ENCODE assay signal across 9 mouse cellular contexts in genomic region chr11:110483165-110483564, GRCm38 (mm10).
A peak's percentile ranks its signal among the peaks of the same experiment; 100 is the strongest.
DNase-seq lines count a peak whose midpoint lies in the region; ATAC-seq and TF ChIP-seq lines count a peak whose summit lies in the region.
"Had no signal": no experiment of that assay in that cellular context is flagged by ENCODE, and none has a peak within 500 bp of the region (broad histone marks: within the 10 kb centered on the region; RNA-seq: fewer than 3 reads in every experiment).

No protein-coding gene starts in this region.

- H3K9ac ChIP-seq in hindbrain, embryonic 11.5 days (ENCODE audit: low read depth, low read length): no peak overlapping the region
- no peak overlapping the region for H3K9ac ChIP-seq in hindbrain, embryonic 12.5 days
- H3K9ac ChIP-seq in liver, adult 2 months (ENCODE audit: low read depth, low read length): no peak overlapping the region
- H3K9ac ChIP-seq: embryonic facial prominence, embryonic 13.5 days had no signal

- peak; percentile 40 for TF ChIP-seq CTCF in liver, adult 2 months (IDR thresholded peaks at IDR 0.05; ENCODE audit: low read depth, low read length)

- H3K36me3 ChIP-seq in hindbrain, embryonic 11.5 days (ENCODE audit: control insufficient read depth, insufficient read depth, low read length): no peaks in the 10 kb centered on the region
- H3K36me3 ChIP-seq in hindbrain, embryonic 12.5 days: no peaks in the 10 kb centered on the region
- peaks cover 3% of the 10 kb centered on the region; the same call in 1 of the 2 replicates for H3K36me3 ChIP-seq in liver, adult 2 months (ENCODE audit: control insufficient read depth, insufficient read depth, low read length)

- no peak overlapping the region for H3K27ac ChIP-seq in hindbrain, embryonic 11.5 days (ENCODE audit: low read depth, low read length)
- H3K27ac ChIP-seq in hindbrain, embryonic 12.5 days: no peak overlapping the region
- H3K27ac ChIP-seq in liver, adult 2 months (replicated peaks; ENCODE audit: insufficient read depth, low read depth, low read length): no peak overlapping the region
- H3K27ac ChIP-seq: embryonic facial prominence, embryonic 13.5 days had no signal

- peak; percentile 79 for DNase-seq in hindbrain, embryonic 11.5 days (ENCODE audit: low spot score)
- peak; percentile 74 for DNase-seq in CD4-positive, CD25-positive, alpha-beta regulatory T cell, adult 2 months (ENCODE audit: low read depth, low spot score)
- DNase-seq in adrenal gland, adult 2 months: peak; percentile 53
- DNase-seq in heart, adult 8-10 months (ENCODE audit: low spot score): peak; percentile 51
- peak; percentile 74 for DNase-seq in liver, adult 2 months (ENCODE audit: extremely low read depth, low read depth, low spot score)
- DNase-seq in retina, embryonic 14.5 days (ENCODE audit: low spot score): peak; percentile 91
- DNase-seq in right cerebral cortex, postnatal 36 days (ENCODE audit: low spot score in 2 of 2): no peak

- H3K4me1 ChIP-seq in hindbrain, embryonic 11.5 days (replicated peaks; ENCODE audit: control insufficient read depth, insufficient read depth, low read length): peaks cover 8% of the 10 kb centered on the region; the same call in 1 of the 2 replicates
- peaks cover 22% of the 10 kb centered on the region for H3K4me1 ChIP-seq in hindbrain, embryonic 12.5 days
- peaks cover 15% of the 10 kb centered on the region for H3K4me1 ChIP-seq in liver, adult 2 months (ENCODE audit: control insufficient read depth, insufficient read depth, low read length)

- no peak for ATAC-seq in hindbrain, embryonic 11.5 days (ENCODE audit: low FRiP score)
- ATAC-seq in hindbrain, embryonic 12.5 days (ENCODE audit: low FRiP score): no peak

- TF ChIP-seq POLR2A in liver, adult 2 months (IDR thresholded peaks at IDR 0.05; ENCODE audit: extremely low read depth, insufficient read depth, low read length): no peak

- H3K4me2 ChIP-seq in hindbrain, embryonic 11.5 days (replicated peaks; ENCODE audit: low read depth, low read length): no peak overlapping the region
- no peak overlapping the region for H3K4me2 ChIP-seq in hindbrain, embryonic 12.5 days (replicated peaks)
- H3K4me2 ChIP-seq: embryonic facial prominence, embryonic 13.5 days had no signal

- no peak overlapping the region for H3K4me3 ChIP-seq in hindbrain, embryonic 11.5 days (ENCODE audit: low read depth, low read length)
- H3K4me3 ChIP-seq in hindbrain, embryonic 12.5 days: no peak overlapping the region
- H3K4me3 ChIP-seq in liver, adult 2 months (ENCODE audit: insufficient read depth, low read depth, low read length): no peak overlapping the region
- H3K4me3 ChIP-seq: embryonic facial prominence, embryonic 13.5 days had no signal

- peaks cover 10% of the 10 kb centered on the region for H3K27me3 ChIP-seq in hindbrain, embryonic 11.5 days (ENCODE audit: control insufficient read depth, insufficient read depth, low read length)
- peaks cover 17% of the 10 kb centered on the region; the same call in 1 of the 2 replicates for H3K27me3 ChIP-seq in hindbrain, embryonic 12.5 days
- H3K27me3 ChIP-seq in liver, adult 2 months (ENCODE audit: control insufficient read depth, insufficient read depth, low read length): no peaks in the 10 kb centered on the region
- H3K27me3 ChIP-seq: embryonic facial prominence, embryonic 13.5 days had no signal

- H3K79me2 ChIP-seq in liver, adult 2 months (ENCODE audit: control insufficient read depth, insufficient read depth, low read length): peaks cover 14% of the 10 kb centered on the region; the same call in 1 of the 2 replicates

- 30% methylated on average over 6 of the region's 6 CpGs for WGBS in hindbrain, embryonic 11.5 days
- 33% methylated on average over 6 of the region's 6 CpGs for WGBS in hindbrain, embryonic 12.5 days
- WGBS in liver, adult 2 months: 15% methylated on average over 6 of the region's 6 CpGs

- no peaks in the 10 kb centered on the region for H3K9me3 ChIP-seq in hindbrain, embryonic 11.5 days (ENCODE audit: control insufficient read depth, low read length)
- H3K9me3 ChIP-seq in hindbrain, embryonic 12.5 days (replicated peaks): no peaks in the 10 kb centered on the region
- H3K9me3 ChIP-seq: embryonic facial prominence, embryonic 13.5 days had no signal

Comparison
In these comparisons a context has a peak if more than half of its experiments do, and no peak if none do; other contexts are left out.
1. DNase-seq: peak in hindbrain, embryonic 11.5 days (single experiment), CD4-positive, CD25-positive, alpha-beta regulatory T cell, adult 2 months (single experiment), adrenal gland, adult 2 months (single experiment), heart, adult 8-10 months (single experiment), liver, adult 2 months (single experiment) and retina, embryonic 14.5 days (single experiment); none in right cerebral cortex, postnatal 36 days (0 of 2).